Mouse (Mus musculus) heart, adult 2 months (tissue): ENCODE measurements around the gene Olfr223. TPM values are rescaled to one million over a fixed set of nuclear protein-coding genes. Genes with fewer than 3 reads are reported as not detected.

ENCODE experiments used
- DNase-seq, 2 experiments: peaks; one replicate each; pipeline ENCODE4 v3.0.0; 2021
- H3K27ac ChIP-seq: fragments of 200-600 bp; 2 replicates; pipeline ENCODE4 v1.8.1; 2022
- H3K27me3 ChIP-seq: fragments of 200-500 bp; 2 replicates; pipeline ENCODE4 v1.6.1; 2012; ENCODE audit warnings: mild to moderate bottlenecking, low read length, inconsistent platforms, mixed read lengths; ENCODE audit not compliant: control insufficient read depth, insufficient read depth
- H3K36me3 ChIP-seq: fragments of 200-500 bp; 2 replicates; pipeline ENCODE4 v1.6.1; 2012; ENCODE audit warnings: low read length, inconsistent platforms; ENCODE audit not compliant: control insufficient read depth, insufficient read depth
- H3K4me1 ChIP-seq: fragments of 200-500 bp; 2 replicates; pipeline ENCODE4 v1.6.1; 2011; ENCODE audit warnings: low read length; ENCODE audit not compliant: control insufficient read depth, insufficient read depth
- H3K4me3 ChIP-seq: fragments of 200-600 bp; 2 replicates; pipeline ENCODE4 v1.8.1; 2022
- H3K79me2 ChIP-seq: fragments of 200-500 bp; replicated peaks from 2 replicates; pipeline ENCODE4 v1.6.1; 2012; ENCODE audit warnings: mild to moderate bottlenecking, inconsistent platforms, low read length, moderate library complexity, mixed read lengths; ENCODE audit not compliant: control insufficient read depth, insufficient read depth
- H3K9ac ChIP-seq: fragments of 200-500 bp; 2 replicates; pipeline ENCODE4 v1.6.1; 2012; ENCODE audit warnings: low read depth, mild to moderate bottlenecking, control low read depth, inconsistent platforms, low read length, mixed read lengths
- CTCF ChIP-seq: fragments of 200-600 bp; IDR thresholded peaks from 2 replicates; pipeline ENCODE4 v1.8.1; 2022; ENCODE audit warnings: antibody characterized with exemption, mild to moderate bottlenecking, moderate library complexity
- EP300 ChIP-seq: fragments of 200-500 bp; IDR thresholded peaks from 2 replicates; pipeline ENCODE4 v1.6.1; 2011; ENCODE audit warnings: low read depth, low read length, control low read depth; ENCODE audit not compliant: insufficient read depth
- POLR2A ChIP-seq: fragments of 200-500 bp; IDR thresholded peaks from 2 replicates; pipeline ENCODE4 v1.6.1; 2011; ENCODE audit warnings: mild to moderate bottlenecking, low read depth, low read length, control low read depth; ENCODE audit not compliant: insufficient read depth
- WGBS: fragments of 180-500 bp; shearing (Covaris S2); methylation state at CpG from one replicate; pipeline ENCODE4 v1.1.7; 2018; 5-methylcytosine and 5-hydroxymethylcytosine counted together
- intact Hi-C: fragments of 180-260 bp; cut with DNase I; formaldehyde crosslinking; loops from one replicate; pipeline ENCODE4 v1.15.1; 2025
- polyA plus RNA-seq: library from polyadenylated mRNA; depleted of rRNA; stranded (reverse); fragments of >200 nt; gene quantifications from 2 replicates; pipeline ENCODE4 v1.2.3, GENCODE M21; 2012
- total RNA-seq, 2 experiments: library from RNA; stranded (reverse); gene quantifications; 2 replicates each; pipeline ENCODE4 v1.2.3; 2021

Olfr223 gene
- total and polyA plus RNA-seq, 3 experiments = not detected

DNA sequence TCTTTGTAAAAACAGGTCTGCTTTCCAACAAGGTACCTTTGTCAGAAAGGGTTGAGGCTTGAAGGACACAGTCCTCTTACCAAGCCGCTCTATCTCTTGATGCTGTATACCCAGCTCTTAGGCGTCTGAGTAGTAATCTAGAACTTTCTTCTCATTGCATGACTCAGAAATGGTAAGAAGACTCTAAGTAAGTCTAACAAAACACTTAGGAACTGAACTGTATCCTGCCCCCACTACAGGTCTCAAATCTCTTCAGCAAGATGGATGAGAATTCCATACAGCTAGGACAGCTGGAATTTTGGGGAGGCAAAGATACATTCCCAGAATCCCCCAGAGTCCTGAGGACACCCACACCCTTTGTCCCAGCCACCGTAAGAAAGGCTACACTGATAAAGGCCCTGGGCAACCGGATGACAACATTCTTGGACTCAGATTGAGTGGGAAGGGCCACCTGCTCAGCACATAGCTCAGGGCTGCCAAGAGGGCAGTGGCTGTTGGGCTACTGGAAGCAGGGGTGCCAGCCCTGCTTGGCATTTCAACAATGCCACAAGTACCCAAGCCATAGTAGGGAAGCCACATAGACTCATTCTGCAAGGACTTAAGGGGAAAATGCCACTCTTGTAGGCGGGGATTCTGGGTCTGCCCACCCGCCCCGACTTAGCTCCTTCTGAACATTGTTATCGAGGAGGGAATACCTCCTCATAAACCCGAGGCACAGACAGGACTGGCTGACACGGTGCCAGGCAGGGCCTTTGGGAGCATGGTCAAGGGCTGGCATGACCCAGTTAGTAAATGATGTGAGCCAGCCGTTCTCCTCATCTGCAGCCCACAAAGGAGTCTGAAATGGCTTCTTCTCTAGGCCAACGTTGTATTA, 43.0 kb upstream of the Olfr223 start:
- Histone ChIP-seq H3K36me3 (no peaks in the 10 kb centered on the region), H3K27me3 (no peaks in the 10 kb centered on the region), H3K4me1 (peaks cover 16% of the 10 kb centered on the region), H3K79me2 (no peaks in the 10 kb centered on the region), H3K9ac (no peak overlapping the region), H3K27ac (peak overlapping the region; percentile 9; the same call in 1 of the 2 replicates), H3K4me3 (no peak overlapping the region)
- intact Hi-C loops = loop anchor here (2.0 kb wide), 1 partner anchor 25 kb away; the partner anchor contains the start of gene Mprip
- TF ChIP-seq EP300 (no peak), POLR2A (no peak), CTCF (no peak)
- DNase-seq = peak in 1 of 2 experiments; percentile 52
- 54% methylated on average over 12 of the region's 12 CpGs for WGBS

DNA sequence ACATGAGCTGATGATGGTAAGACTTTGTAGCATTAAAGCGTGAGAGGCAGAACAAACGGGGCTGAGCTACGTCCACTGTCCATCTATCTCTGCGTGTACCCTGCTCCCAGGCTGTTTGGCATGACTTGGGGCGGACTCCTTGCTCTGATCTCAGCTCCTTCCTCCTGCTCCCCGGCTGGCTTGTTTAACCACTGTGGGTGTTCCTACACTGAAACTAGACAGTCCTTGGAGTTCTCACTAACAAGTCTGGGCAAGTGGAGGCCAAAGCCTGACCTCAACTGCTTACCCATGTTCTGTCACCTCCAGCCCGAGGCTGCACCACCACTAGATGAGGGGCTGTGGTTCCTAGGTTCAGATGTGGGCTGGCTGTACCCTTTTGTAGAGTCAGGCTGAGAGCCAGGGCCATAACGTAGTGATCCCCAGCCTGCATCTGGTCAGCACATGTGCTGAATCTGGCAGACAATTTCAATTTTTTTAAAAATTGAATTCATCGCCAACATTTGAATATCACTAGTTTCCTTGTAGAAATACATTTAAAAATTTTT, 42.2 kb upstream of the Olfr223 start:
- intact Hi-C loops = no loop called here
- peak in 1 of 2 experiments; percentile 11 for DNase-seq
- 80% methylated on average over 9 of the region's 9 CpGs for WGBS
- TF ChIP-seq EP300 (no peak), POLR2A (no peak), CTCF (no peak)
- H3K36me3 ChIP-seq = no peaks in the 10 kb centered on the region
- H3K79me2 ChIP-seq = no peaks in the 10 kb centered on the region
- H3K4me3 ChIP-seq = no peak overlapping the region
- H3K4me1 ChIP-seq = peaks cover 16% of the 10 kb centered on the region
- H3K27ac ChIP-seq = no peak overlapping the region
- H3K9ac ChIP-seq = no peak overlapping the region
- H3K27me3 ChIP-seq = no peaks in the 10 kb centered on the region

DNA sequence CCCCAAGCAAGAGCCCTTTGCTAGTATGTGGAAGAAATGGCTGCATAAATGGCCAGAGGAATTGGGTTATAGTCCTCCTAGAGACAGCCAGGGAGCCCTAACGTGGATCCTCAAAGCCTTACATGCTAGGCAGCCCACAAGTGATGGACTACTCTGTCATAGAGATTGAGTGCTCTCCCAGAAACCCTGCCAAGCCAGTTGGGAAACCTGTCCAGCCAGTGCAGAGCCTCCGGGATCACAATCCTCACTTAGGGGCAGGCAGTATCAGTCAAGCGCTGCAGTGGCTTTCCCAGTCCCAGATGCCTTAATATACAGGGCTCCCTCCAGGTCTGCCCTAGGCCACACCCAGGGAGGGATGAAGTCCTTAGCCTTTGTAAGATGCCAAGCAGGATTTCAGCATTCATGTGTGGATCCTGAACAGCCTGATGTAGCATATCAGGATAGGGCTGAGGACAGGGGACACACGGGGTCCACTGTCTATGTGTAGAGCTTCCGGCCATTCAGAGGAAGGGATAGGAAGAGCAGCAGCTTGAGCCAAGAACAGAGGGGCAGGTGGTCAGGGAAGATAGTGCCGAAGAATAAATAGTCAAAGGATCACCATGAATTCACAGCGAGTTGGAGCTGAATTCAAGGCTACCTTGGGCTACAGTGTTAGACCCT, 41.0 kb upstream of the Olfr223 start:
- Histone ChIP-seq H3K27me3 (no peaks in the 10 kb centered on the region), H3K9ac (no peak overlapping the region), H3K27ac (no peak overlapping the region), H3K79me2 (no peaks in the 10 kb centered on the region), H3K36me3 (no peaks in the 10 kb centered on the region), H3K4me3 (no peak overlapping the region), H3K4me1 (peaks cover 16% of the 10 kb centered on the region)
- TF ChIP-seq EP300 (no peak), CTCF (no peak), POLR2A (no peak)
- intact Hi-C loops = no loop called here
- WGBS = 63% methylated on average over 7 of the region's 7 CpGs
- DNase-seq = no peak

DNA sequence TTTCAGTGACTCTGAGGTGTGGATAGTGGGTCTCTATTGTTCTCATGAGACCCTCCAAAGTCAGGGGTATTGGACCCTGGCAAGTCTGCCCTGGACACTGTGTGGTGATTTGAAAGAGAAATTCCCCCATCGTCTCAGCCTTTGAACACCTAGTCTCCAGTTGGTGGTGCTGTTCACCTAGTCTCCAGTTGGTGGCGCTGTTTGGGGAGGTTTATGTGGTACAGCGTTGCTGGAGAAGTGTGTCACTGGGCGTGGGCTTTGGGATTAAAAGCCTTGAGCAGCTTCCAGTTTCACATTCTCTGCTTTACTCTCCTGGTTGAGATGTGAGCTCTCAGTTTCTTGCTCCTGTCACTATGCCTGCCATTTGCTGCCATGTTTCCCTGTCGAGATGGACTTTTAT, 39.9 kb upstream of the Olfr223 start:
- no peak overlapping the region for H3K4me3 ChIP-seq
- H3K36me3 ChIP-seq = no peaks in the 10 kb centered on the region
- no peaks in the 10 kb centered on the region for H3K79me2 ChIP-seq
- 27% methylated on average over 5 of the region's 5 CpGs for WGBS
- peak; percentile 80 for TF ChIP-seq CTCF
- TF ChIP-seq EP300 = 0 out of 2 replicates have a peak, but pooled peaks have one; percentile 57
- 0 out of 2 replicates have a peak, but pooled peaks have one; percentile 27 for TF ChIP-seq POLR2A
- intact Hi-C loops = no loop called here
- no peak overlapping the region for H3K27ac ChIP-seq
- peak; percentile 38 to 60 for DNase-seq
- no peaks in the 10 kb centered on the region for H3K27me3 ChIP-seq
- H3K9ac ChIP-seq = no peak overlapping the region
- peaks cover 16% of the 10 kb centered on the region for H3K4me1 ChIP-seq

DNA sequence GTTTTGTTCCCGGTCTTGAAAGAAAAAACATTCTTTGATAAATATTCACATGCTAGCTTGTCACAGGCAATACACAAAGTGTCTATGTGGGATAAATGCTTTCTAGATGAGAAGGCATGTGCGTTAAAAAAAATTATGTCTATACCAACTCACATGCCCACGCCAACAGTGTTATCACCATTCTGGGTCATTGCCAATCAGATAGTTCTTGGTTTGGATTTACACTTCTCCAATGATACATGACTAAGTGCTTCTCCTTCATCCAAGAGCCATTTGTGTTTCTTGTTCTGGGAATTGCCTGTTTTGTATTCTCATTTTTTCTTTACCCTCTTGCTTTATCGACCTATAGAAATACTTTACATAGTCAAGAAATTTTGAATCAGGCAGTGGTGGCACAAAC, 38.9 kb upstream of the Olfr223 start:
- no peaks in the 10 kb centered on the region for H3K36me3 ChIP-seq
- no peak overlapping the region for H3K27ac ChIP-seq
- intact Hi-C loops = no loop called here
- TF ChIP-seq EP300 (no peak), CTCF (no peak), POLR2A (no peak)
- H3K9ac ChIP-seq = no peak overlapping the region
- no peak for DNase-seq
- no peak overlapping the region for H3K4me3 ChIP-seq
- no peaks in the 10 kb centered on the region for H3K27me3 ChIP-seq
- no peaks in the 10 kb centered on the region for H3K79me2 ChIP-seq
- H3K4me1 ChIP-seq = peaks cover 14% of the 10 kb centered on the region
- 80% methylated on average over 4 of the region's 4 CpGs for WGBS

DNA sequence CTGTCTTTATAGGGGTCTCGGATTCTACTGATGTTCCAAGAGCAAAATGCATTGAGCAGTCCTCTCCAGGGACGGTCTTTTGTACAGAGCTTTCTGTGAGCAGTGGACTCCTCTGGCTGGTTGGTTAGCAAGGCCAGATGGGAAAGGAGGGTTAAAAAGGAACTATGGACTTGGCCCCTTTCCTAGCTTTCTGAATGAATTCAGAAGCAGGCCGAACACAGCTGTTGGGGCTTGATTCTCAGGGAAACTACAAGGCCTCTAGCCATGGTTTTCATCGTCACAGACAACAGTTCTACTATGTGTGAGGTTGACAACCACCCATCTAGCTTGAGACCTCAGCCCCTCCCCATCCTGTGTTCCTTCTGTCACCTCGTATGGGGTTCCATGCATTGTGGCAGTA, 36.8 kb upstream of the Olfr223 start:
- Histone ChIP-seq H3K4me1 (peaks cover 1% of the 10 kb centered on the region; the same call in 1 of the 2 replicates), H3K36me3 (no peaks in the 10 kb centered on the region), H3K79me2 (no peaks in the 10 kb centered on the region), H3K27me3 (no peaks in the 10 kb centered on the region), H3K4me3 (no peak overlapping the region), H3K27ac (no peak overlapping the region), H3K9ac (no peak overlapping the region)
- no peak for TF ChIP-seq CTCF
- DNase-seq = no peak
- 66% methylated on average over 5 of the region's 5 CpGs for WGBS
- intact Hi-C loops = no loop called here
